Mouse (Mus musculus): ENCODE measurements around the gene Grik4.

Gene Grik4

GRCm38 (mm10) chr9:42649872-42650271 lies 294.4 kb downstream of the Grik4 start:
- no peak for DNase-seq

- DNase-seq: no peak
Observed at GRCm38 (mm10) chr9:42648051-42648450, 296.2 kb downstream of the Grik4 start.

DNA sequence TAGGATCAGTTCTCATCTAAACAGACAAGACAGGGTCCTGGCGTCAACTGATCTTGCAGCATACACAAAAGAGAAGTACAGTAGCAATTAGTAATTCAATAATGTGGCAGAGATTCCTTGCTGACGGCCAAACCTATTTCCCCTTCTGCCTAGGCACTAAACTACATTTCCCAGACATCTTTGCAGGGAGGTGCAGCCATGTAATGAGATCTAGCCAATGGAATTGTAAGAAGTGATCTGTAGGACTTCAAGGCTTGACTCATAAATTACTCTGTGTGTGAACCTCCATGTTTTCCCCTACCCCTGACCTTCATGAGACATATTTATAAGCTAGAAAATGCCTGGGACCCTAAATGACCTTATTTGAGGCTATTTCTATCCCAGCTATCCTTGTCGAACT lies 296.7 kb downstream of the Grik4 start:
- no peak for DNase-seq

GRCm38 (mm10) chr9:42646821-42647220 lies 297.5 kb downstream of the Grik4 start:
- no peak for DNase-seq

- no peak for DNase-seq
Observed at GRCm38 (mm10) chr9:42645161-42645560, 299.1 kb downstream of the Grik4 start.

GRCm38 (mm10) chr9:42642821-42643220 lies 301.5 kb downstream of the Grik4 start:
- no peak for DNase-seq

GRCm38 (mm10) chr9:42641550-42642117 lies 302.7 kb downstream of the Grik4 start:
- no peak for DNase-seq

DNA sequence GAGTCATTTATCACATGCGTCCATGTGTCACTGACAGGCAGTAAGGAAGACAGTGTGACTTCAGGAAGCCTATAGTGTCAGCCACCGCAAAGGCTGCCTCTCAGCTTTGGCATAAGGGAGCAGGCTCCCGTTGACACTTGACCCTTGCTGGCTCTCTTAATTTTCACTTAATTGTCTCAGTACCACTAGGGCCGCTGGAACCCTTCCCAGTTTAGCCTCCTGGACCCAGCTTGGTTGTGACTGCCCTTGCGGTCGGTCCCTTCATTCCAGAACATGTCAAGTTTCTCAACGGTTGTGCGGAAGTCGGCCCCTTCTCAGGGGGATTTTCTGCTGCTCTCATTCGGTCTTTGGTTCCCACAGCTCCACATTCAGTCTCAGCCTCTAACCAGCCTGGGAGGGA lies 307.8 kb downstream of the Grik4 start:
- DNase-seq: no peak

GRCm38 (mm10) chr9:42631479-42631878 lies 312.8 kb downstream of the Grik4 start:
- DNase-seq: no peak

DNA sequence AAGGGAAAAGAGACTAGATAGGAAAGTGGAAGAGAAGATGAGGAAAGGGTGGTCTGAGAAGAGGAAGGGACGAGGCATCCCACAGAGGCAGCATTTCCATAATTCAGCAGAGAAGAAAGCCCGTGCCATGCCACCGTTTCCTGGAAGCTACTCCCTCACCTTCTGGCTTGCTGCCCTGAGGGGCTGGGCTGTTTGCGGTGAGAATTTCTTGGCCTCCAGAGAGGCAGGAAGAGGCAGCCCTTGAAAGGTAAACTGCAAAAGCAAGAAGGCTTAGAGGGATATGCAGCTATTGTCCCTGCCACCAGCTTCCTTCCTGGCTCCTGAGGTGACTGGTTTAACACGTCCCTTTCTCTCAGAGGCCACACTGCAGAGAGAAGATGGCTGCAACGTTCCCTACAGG lies 316.7 kb downstream of the Grik4 start:
- DNase-seq: peak; percentile 7

DNA sequence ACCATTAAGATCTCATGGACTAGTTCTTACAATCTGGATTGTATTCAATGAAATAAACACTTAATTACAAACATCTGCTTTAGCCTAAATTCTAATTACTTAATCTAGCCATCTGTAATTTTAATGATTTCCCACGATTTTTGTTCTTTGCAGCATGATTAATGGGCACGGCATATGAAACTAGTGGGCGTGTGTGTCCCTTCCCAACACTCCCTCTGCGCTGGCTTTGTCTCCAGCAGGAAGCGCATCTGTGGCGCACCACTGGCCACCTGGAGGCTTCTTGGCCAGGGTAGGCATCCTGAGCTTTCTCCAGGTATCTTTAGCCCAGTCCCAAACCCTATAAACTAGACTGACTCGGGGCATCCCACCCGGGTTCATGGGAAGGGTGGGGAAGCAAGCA lies 317.1 kb downstream of the Grik4 start:
- DNase-seq: no peak

GRCm38 (mm10) chr9:42626226-42626775 lies 318.0 kb downstream of the Grik4 start:
- no peak for DNase-seq

DNA sequence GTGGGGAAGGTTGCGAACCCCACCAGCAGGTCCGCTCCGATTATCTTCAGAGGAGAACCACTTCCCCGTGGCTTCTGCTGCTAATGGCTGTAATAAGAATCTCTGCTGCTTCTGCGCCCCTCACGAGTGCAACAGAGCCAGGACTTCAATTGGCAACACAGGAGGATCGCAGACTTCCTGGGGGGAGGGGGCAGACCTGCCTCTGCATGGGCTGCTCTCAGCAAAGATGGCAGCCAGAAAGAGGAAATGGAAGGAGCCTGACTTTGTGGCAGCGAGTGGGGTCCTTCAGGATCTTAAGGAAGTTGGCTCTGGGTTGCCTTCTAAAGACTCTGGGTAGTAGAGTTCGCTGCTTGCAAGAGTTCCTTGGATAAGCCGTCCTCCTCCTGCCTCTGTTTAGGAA lies 329.9 kb downstream of the Grik4 start:
- peak; percentile 39 for DNase-seq

DNA sequence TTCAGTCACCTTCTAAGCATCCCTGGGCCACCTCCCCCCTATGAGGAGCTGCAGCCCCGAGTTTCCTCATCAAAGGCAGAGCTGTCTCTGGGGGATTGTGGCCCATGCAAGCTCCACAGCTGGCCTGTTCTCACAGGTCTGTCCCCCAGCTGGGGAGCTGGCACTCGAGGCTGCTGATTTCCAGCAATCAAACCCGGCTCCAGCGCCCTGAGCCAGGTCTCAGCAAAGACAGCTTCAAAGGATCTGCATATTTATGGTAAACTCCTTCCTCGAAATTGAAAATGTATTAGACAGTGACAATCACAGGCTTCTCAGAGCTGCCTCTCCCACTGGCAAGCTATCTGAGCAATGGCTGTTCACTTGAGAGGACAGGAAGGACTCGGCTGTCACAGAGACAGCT lies 330.5 kb downstream of the Grik4 start:
- no peak for DNase-seq

GRCm38 (mm10) chr9:42612482-42612991 lies 331.8 kb downstream of the Grik4 start:
- no peak for DNase-seq

- peak; percentile 13 for DNase-seq
Observed at GRCm38 (mm10) chr9:42601445-42601844, 342.8 kb downstream of the Grik4 start.

DNA sequence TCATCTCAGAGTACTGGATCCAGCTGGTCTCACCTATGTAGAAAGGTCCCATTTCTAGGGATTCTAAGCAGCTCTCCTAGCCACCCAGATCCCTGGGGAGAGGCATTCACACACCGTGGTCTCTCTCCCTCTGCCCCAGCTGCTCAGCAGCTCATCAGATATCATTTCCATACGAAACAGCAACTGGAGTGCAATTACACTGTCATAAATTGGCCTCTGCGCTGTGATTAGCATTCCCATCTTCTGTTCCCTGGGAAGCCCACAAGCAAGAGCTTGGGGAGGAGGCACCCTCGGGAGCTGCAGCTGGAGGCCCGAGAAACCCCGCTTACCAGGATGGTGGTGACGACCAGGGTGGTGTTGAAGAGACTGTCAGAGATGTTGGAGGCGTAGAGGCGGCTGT lies 346.8 kb downstream of the Grik4 start:
- DNase-seq: no peak

GRCm38 (mm10) chr9:42578511-42578910 lies 365.8 kb downstream of the Grik4 start:
- DNase-seq: no peak

GRCm38 (mm10) chr9:42578106-42578505 lies 366.2 kb downstream of the Grik4 start:
- DNase-seq: no peak

DNA sequence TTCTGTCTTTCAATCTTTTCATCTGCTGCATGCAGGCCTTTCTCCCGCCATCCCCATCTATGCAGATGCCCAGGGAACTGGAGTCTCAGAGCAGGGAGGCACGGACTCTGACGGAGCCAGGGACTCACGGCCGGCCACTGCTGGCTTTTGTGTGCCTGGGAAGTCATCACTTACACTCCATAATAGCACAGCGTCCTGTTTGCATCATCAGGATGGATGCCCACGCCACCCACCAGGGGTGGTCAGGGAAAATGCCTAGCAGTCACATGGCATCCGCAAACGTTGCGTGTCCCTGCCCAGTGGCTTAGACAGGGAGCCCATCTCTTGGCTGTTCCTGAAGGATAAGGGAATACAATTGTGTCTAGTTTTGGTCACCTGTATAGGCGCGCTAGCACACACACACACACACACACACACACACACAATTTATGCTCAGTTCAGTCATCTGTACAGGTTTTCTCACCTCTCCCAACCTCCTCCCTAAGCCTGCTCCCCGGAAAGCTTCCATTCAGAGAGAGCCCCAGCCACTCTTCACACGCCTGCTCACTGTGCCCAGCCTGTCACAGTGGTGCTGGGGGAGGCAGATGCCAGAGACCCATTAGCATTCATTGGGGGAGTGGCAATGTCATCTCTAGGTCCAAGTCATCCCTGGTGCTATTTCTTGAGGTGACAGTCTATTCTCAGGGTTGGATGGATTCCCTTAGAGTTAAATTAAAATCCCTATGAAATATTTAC lies 370.5 kb downstream of the Grik4 start:
- no peak for DNase-seq

DNA sequence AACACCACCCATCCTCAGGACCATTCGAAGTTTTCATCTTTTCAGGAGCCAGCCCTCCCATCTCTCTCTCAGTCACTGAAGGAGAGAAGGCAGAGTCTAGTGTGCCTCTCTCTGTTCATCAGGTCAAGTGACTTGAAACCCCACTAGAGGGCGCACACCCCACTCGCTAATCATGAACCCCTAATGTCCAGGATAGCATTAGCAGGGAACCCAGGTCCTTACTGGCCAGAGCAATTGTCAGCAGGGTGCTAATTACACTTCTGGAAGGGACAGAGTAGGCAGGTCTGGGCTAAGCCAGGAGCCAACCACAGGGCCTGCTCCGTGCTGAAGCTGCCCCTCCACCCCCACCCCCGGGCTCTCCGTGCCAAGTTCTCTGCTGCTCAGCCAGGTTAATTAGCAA lies 371.1 kb downstream of the Grik4 start:
- DNase-seq: peak; percentile 56

DNA sequence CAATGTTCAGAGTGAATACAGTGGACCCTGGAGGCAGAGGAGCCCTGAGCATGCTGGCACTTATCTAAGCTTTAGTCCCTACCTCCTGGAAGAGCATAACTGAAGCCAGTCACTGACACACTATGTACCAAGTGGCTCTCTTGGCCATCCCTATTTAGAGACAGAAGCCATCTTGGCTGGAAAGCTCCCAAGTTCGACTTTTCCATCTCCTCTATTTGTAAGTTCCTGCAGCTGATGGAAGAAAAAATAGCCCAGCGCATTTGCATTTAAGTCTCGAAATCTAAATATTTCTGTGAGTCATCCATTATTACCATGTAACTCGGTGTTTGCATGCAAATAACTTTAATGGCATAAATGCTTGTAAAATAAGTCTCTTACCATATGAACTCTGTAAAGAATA lies 378.4 kb downstream of the Grik4 start:
- no peak for DNase-seq

DNA sequence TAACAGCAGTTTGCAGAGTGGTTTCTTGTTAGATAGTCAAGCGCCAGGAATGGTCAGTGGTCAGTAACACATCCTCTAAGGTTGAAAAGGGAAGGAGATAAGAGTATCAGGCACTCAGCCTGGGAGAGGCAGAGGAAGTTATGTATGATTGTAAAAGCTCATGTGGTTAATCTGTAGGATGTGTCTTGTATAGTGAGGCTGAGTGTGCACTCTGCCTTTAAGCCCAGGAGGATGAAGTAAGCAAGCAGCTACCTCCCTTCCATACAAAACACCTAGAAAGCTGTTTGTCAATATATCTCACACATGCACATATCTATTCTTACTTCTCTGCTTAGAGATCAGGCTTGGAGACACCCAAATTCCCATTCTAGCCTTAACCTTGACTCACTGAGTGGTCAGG lies 389.1 kb downstream of the Grik4 start:
- no peak for DNase-seq

DNA sequence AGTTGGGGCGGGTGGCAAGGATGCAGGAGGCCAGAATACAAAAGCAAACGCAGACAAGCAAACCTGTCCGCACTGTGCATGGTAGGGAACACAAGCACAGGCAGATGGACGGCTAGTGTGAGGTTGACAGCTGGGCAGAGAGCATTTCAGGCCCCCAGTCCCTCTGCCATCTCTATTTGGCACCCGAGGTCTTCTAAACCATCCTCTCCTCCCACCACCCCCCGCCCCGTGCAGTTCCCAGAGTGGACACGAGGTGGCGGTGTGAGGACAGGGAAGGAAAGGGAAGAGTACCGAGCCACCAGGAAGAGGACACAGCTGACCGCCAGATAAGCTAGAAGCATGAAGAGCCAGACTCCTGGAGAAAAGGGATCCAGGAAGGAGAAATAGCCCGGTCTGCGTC lies 394.2 kb downstream of the Grik4 start:
- DNase-seq: peak; percentile 83

Measured in thymus, postnatal 14 days (tissue).